Mouse (Mus musculus): ENCODE data around the gene Dcakd.

Gene Dcakd

GRCm38 (mm10) chr11:103049611-103050010 lies 21.5 kb upstream of the Dcakd start:
- no peak for DNase-seq (ENCODE audit: low spot score in 2 of 2)

- no peak for DNase-seq (ENCODE audit: low spot score in 2 of 2)
Observed at GRCm38 (mm10) chr11:103046286-103046685, 18.2 kb upstream of the Dcakd start.

- no peak for DNase-seq (ENCODE audit: low spot score in 2 of 2)
Observed at GRCm38 (mm10) chr11:103043982-103044381, 15.8 kb upstream of the Dcakd start.

GRCm38 (mm10) chr11:103042828-103043227 lies 14.7 kb upstream of the Dcakd start:
- DNase-seq (ENCODE audit: low spot score in 2 of 2), result no peak

- no peak for DNase-seq (ENCODE audit: low spot score in 2 of 2)
Observed at GRCm38 (mm10) chr11:103038037-103038436, 9.9 kb upstream of the Dcakd start.

- no peak for DNase-seq (ENCODE audit: low spot score in 2 of 2)
Observed at GRCm38 (mm10) chr11:103036881-103037465, 8.8 kb upstream of the Dcakd start.

GRCm38 (mm10) chr11:103035007-103035406 lies 6.9 kb upstream of the Dcakd start:
- no peak for DNase-seq (ENCODE audit: low spot score in 2 of 2)

GRCm38 (mm10) chr11:103033030-103033429 lies 4.9 kb upstream of the Dcakd start:
- DNase-seq (ENCODE audit: low spot score in 2 of 2), result no peak

- DNase-seq (ENCODE audit: low spot score in 2 of 2), result no peak
Observed at GRCm38 (mm10) chr11:103027570-103028175, 460 bp downstream of the Dcakd start.

- DNase-seq (ENCODE audit: low spot score in 2 of 2), result no peak
Observed at GRCm38 (mm10) chr11:103026901-103027300, 1.2 kb downstream of the Dcakd start.

- DNase-seq (ENCODE audit: low spot score in 2 of 2), result no peak
Observed at GRCm38 (mm10) chr11:103023974-103024373, 4.2 kb downstream of the Dcakd start.

GRCm38 (mm10) chr11:103020713-103021335 lies 7.3 kb downstream of the Dcakd start:
- no peak for DNase-seq (ENCODE audit: low spot score in 2 of 2)

- DNase-seq (ENCODE audit: low spot score in 2 of 2), result no peak
Observed at GRCm38 (mm10) chr11:103019325-103019724, 8.8 kb downstream of the Dcakd start.

- DNase-seq (ENCODE audit: low spot score in 2 of 2), result no peak
Observed at GRCm38 (mm10) chr11:103018860-103019259, 9.3 kb downstream of the Dcakd start.

GRCm38 (mm10) chr11:103017661-103018060 lies 10.5 kb downstream of the Dcakd start:
- DNase-seq (ENCODE audit: low spot score in 2 of 2), result no peak

GRCm38 (mm10) chr11:103016930-103017329 lies 11.2 kb downstream of the Dcakd start:
- peak; percentile 92 to 95 for DNase-seq (ENCODE audit: low spot score in 2 of 2)

GRCm38 (mm10) chr11:103015881-103016825 lies 12.0 kb downstream of the Dcakd start:
- no peak for DNase-seq (ENCODE audit: low spot score in 2 of 2)

GRCm38 (mm10) chr11:103011206-103011497 lies 17.0 kb downstream of the Dcakd start:
- no peak for DNase-seq (ENCODE audit: low spot score in 2 of 2)

- no peak for DNase-seq (ENCODE audit: low spot score in 2 of 2)
Observed at GRCm38 (mm10) chr11:103010454-103011205, 17.5 kb downstream of the Dcakd start.

GRCm38 (mm10) chr11:103009208-103009607 lies 18.9 kb downstream of the Dcakd start:
- no peak for DNase-seq (ENCODE audit: low spot score in 2 of 2)

GRCm38 (mm10) chr11:103008558-103008957 lies 19.6 kb downstream of the Dcakd start:
- DNase-seq (ENCODE audit: low spot score in 2 of 2), result no peak

- DNase-seq (ENCODE audit: low spot score in 2 of 2), result no peak
Observed at GRCm38 (mm10) chr11:103007001-103007340, 21.2 kb downstream of the Dcakd start.
